Mouse (Mus musculus) G1E-ER4 (cell line): ENCODE measurements around the gene Parp16. TPM values are rescaled to one million over a fixed set of nuclear protein-coding genes. Genes with fewer than 3 reads are reported as not detected.

Source experiments
- GATA1 ChIP-seq: IDR thresholded peaks from one replicate; pipeline ENCODE4 v1.8.0; 2012; ENCODE audit warnings: low read length, inconsistent platforms
- polyA plus RNA-seq: library from polyadenylated mRNA; stranded (reverse); fragments of >175 nt; gene quantifications from 2 replicates; pipeline ENCODE4 v1.2.3, GENCODE M21; 2012

Parp16 gene
- polyA plus RNA-seq, 1 experiment, result 14.4 TPM

DNA sequence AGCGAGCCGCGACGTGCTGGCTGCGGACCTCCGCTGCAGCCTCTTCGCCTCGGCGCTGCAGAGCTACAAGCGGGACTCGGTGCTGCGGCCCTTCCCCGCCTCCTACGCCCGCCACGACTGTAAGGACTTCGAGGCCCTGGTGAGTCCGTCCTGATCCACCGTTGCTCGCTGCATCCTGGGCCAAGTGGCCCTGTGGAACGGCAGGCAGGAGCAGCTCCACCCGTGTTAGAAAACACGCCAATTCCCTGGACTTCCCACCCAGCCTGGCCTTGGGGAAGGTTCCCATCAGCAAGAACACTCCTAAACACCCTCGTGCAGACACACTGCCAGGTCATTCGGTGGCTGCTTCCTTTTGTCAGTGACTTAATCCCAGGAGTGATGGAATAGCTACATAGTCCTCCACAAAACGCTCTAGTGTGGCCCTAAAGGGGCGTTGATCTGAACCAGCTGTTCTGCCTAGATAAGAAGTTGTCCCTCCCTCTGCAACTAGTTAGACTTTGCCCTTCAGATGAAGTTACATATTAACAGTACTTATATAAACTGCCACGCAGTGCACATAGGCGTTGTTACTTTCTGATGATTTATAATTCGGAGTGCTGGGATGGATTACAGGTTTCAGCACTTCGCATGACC is 20.5 kb downstream of the Parp16 start:
- TF ChIP-seq GATA1, result peak; percentile 77

DNA sequence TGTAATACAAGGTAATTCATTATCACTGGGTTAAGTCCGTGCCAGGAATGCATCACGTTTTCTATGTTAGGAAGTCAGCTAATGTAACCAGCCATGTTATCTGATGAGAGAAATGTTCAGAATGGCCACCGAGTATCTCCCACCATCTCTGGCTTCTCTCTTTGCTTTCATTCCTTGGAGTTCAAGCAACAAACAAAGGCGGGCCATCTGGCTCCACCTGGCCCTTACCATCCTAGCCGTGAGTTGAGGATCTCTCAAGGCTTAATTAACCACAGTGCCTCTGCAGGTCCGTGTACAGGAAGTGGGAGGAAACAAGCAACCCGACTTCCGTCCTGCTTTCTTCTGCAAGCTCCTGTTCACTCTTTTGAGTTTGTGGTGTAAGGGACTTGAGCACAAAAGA is 21.8 kb downstream of the Parp16 start:
- no peak for TF ChIP-seq GATA1

DNA sequence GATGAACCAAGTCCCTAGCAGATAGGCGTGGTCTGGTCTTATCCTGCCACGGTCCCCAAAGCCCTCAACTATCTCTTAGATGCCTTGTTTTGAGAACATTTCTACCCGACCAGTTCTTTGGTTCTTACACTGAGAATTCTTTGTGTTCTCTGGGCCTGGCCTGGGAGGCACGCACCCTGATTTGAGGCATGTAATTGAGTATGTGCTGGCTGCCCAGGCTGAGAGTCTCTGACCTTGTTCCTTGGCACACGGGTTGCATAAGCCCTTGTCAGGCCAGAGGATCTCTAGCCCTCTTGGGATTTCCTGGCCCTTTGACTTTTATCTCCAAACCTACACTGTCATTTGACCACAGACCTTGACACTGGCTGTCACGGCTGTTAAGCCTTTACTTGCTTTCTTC is 22.5 kb downstream of the Parp16 start:
- TF ChIP-seq GATA1, result no peak

DNA sequence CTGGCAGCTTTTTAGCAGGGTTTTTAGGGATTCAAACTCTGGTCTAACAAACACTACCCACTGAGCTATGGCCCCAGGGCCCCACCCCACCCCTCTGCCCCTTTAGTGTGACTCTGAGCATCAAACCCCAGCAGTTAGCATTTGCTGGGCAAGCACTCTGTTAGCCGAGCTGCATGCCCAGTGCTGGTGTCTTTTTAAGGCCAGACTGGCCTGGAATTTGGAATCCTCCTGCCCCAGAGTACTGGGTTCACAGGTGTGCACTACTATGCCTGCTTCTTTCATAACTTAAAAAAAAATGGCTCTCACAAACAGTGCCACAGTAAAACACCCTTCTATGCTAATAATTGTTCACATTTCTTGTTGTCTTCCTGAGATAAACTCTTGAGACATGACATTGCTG is 23.8 kb downstream of the Parp16 start:
- TF ChIP-seq GATA1, result no peak

DNA sequence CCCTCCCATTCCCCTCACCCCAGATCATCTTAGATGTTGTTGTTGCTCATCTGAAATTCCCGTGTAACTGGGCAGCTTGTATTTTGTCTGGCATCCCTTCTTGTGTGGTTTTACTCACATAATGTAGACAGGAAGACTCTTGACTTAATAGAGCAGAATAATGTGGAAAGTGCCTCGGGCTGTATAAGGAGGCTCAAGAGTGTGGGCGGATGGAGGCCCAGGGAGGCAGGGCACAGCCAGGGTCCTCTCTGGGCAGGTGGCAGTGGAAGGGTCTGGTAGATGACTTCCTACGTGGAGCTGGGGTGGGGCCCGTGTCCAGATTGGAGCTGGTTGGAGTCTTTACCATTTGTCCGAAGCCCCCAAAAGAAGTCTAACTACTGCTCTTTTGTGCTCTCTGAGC is 28.8 kb downstream of the Parp16 start:
- TF ChIP-seq GATA1, result no peak

DNA sequence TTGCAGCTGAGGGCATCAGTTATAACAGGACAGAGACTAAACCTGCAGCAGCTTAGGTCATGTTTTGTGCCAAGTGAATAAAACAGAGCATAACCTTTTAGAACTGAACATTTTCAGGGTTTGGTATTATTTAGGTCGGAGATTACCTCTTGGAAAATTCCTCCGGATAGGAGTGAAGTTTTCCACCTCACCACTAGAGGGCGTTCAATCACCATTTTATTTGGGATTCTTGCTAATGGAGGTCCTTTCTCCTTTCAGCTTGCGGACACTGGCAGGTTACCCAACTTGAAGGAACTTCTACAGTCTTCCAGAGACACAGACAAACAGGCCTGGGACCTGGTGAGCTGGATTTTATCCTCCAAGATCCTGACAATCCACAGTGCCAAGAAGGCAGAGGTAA is 30.6 kb downstream of the Parp16 start:
- TF ChIP-seq GATA1, result no peak

DNA sequence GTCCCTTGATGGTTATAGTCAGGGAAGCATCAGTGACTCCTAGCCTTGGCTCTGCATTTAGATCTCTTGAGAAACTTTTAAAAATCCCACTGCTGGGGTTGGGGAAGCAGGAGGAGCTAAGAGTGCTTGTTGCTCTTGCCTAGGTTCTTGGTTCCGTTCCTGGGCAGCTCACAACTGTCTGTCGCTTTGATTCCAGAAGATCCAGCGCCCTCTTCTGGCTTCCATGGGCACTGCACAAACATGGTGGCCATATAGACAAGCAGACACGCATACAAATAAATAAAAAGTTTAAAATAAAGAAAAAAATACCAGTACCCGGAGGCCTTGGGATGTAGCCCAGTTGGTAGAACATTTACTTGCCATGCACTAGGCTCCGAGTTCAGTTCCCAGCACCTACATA is 35.1 kb downstream of the Parp16 start:
- no peak for TF ChIP-seq GATA1

DNA sequence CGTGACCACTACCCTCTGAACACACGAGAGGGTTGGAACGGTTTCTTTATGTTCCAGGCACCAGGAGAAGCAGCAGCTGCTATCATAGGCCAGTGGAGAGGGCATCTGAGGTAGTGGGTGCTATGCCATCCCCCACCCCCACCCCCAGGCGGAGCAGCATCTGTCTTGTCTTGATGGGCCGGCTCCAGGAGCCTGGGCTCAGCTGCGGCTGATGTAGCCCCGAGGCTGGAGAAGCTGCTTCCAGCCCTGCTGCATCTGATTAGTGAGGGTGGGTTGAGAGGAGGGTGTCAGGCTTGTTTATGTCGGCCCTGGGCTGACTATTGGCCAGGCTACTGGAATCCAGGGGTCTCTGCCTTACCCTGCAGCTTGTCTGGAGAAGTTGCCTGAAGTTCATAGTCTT is 36.1 kb downstream of the Parp16 start:
- no peak for TF ChIP-seq GATA1

DNA sequence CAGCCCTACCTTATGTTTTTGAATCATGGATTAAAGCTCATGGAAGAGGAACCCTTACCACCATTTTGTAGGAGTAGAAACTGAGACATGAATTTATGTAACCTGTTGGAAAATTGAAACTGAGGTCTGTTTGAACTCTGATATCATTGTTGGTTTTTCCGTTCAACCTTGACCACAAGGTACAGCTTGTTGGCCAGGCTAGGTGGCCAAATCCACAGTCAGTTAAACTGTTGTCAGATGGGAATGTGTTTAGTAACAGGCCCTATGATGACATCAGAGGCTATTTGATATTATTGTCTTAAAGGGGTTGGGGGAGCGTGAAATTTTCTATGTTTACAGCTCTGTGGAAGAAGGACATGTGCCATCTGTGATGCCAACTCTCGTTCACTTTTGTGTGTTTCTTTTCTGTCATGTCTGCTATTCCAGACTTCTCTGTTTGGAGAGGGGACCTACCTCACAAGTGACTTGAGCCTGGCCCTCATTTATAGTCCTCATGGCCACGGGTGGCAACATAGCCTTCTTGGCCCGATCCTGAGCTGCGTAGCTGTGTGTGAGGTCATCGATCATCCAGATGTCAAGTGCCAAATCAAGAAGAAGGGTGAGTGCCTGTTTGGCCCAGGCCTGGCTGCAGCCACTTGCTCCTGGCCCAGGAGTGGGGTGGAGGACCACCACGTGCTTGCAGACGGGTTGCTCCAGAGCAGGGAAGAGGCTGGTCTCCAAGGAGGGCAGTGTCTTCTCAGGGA is 38.3 kb downstream of the Parp16 start:
- no peak for TF ChIP-seq GATA1

DNA sequence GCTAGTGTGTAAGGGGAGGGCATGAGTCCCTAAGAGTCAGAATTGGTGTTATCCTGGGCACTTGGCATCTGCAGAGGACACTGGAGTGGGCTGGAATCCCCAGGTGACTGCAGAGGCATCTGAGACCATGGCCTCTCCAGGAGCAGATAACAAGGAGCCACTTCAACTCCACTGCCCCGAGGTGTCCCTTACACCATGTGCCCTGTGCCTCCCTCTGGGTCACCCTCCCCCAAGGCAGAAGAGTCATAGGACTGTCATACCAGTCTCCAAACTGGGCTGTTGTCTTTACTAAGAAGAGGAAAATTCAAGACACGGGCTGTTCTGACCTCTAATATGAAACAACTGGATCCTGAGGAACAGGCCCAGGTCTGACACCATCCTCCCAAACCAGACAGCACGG is 39.6 kb downstream of the Parp16 start:
- no peak for TF ChIP-seq GATA1

DNA sequence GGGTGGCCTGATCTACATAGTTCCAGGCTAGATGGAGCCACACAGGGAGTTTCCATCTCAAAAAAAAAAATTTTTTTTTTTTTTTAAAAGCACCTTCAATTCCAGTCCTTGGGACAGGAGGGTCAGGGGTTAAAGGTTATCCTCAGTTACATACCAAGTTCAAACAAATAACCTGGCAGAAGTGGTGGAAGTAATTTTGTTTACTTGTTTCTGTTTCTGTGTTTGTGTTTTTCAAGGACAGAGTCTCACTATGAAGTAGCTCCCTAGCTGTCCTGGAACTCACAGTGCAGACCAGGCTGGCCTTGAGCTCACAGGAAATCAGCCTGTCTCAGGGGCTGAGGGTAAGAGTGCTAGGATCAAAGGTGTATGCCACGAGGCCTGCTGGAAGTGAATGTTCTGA is 40.4 kb downstream of the Parp16 start:
- TF ChIP-seq GATA1, result no peak

DNA sequence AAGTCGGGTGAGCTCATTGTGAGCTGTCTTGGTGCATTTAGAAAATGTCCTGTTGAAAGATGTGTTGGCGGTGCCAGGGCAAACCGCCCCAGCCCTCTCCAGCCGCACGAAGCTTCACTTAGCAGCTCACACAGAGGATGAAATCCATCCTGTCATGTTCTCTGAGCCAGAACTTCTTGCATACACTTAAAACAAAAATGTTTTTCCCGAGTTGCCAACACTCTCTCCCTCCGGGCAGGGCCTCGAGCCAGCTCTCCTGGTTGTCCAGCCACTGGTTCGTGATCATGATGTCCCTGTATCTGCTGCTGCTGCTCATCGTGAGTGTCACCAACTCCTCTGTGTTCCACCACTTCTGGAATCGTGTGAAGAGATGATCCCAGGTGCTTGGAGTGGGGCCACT is 42.5 kb downstream of the Parp16 start:
- TF ChIP-seq GATA1, result no peak

DNA sequence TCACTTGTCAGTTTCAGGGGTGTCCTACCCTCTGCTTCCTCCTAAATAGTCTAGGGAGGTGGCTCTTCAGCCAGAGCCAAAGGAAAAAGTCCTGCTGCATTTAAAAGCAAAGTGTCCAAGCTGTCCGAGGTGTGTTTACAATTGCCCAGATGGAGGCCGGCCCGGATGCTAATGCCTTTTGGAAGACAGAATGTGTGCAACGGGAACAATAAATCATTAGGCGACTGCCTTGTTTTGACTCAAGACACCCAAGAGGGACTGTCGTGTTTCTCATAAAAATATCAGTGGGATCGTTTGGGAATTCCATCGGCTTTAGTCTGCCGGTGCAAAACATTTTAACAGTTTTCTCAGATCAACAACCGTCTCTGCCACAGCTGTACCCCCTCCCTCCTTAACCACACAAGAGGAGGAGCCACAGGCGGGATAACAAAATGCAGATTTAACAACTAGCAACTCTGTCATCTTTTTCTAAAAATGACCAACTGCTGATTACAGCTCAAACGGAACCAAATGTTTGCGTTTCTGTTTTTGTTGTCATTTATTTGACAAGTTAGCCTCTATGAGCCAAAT is 43.1 kb downstream of the Parp16 start:
- no peak for TF ChIP-seq GATA1

DNA sequence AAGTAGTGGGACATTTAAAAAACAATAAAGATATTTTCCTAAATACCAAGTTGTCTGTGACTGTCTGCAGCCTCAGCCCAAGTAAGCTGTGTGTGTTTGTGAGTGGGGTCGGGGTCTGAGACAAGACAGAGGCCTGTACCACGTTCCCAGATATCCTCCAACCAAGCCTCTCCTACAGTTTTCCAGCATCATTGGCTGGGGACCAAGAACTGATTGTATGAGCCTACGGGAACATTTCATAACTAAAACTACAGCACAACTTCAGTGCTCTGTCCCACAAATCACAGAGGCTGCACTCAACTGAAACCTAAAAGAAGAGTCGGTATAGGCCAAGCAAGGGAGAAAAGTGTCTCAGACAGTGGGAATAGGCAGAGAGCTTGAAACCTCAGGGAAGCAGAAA is 44.0 kb downstream of the Parp16 start:
- TF ChIP-seq GATA1, result no peak

DNA sequence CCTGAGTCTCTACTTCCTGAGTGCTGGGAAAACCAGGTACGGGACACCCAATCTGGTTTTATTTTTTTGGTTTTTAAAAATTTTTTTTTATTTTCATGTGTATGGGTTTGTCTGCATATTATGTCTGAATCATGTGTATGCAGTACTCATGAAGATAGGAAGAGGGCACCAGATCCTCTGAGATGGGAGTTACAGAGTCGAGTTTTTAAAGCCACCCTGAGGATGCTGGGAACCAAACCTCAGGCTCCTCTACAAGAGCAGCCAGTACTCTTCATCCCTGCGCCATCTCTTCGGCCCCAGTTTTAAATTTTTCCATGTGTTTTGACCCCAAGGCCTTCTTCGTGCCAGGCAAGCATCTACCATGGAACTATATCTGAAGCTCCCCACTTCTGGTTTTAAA is 44.6 kb downstream of the Parp16 start:
- no peak for TF ChIP-seq GATA1

DNA sequence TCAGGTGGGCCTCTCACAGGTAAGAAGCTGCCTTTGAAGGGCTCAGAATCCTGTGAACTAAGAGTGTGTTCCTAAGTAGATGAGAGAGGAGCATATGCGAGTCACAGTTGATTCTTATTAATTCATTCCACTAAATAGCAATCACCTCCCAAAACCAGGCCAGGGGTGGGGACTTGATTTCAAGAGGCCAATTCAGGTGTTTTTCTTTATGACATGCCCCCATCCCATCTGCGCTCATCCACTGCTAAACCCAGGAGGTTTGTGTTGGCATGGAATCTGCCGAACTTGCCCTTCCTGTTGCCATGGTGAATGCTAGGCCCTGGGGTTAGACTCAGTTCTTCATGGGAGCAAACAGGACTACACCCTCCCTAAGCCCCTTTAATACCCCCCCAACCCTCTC is 45.4 kb downstream of the Parp16 start:
- TF ChIP-seq GATA1, result no peak

DNA sequence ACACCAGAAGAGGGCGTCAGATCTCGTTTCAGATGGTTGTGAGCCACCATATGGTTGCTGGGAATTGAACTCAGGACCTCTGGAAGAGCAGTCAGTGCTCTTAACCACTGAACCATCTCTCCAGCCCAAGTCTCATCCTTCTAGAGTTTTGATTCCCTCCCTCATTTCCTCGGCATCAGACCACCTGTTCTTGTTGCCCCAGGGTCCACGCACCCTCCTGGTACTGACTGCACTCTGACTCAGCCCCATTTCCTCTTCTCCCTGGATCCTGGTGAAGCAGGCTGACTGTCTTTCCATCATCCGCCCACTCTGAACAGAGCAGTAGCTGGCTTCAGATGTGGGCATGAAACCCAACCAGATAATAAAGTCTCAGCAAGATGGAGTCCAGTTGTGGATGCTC is 46.8 kb downstream of the Parp16 start:
- no peak for TF ChIP-seq GATA1

DNA sequence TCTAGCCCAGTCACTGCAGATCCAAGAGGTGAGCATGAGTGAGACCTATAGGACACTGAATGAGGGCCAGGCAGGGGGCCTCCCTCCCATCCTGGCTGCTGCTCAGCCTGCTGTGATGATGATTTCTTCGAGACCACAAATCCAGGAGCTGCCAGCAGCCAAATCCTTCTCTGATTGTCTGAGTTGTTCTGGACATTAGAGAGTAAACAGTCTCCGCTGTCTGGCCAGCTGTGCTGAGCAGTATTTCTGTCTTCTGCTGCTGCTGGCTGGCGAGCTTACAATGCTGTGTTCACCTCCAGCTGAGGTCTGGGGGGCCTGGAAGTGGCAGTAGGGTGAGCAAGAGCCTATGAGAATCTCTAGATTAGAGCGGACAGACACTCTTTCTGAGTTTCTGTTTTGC is 48.1 kb downstream of the Parp16 start:
- TF ChIP-seq GATA1, result no peak
